Mouse (Mus musculus): Measurements from ENCODE around the gene Macf1.

The Macf1 gene

GRCm38 (mm10) chr4:123598519-123599228, 85.5 kb downstream of the Macf1 start:
- no peak for DNase-seq (ENCODE audit: extremely low spot score)

DNA sequence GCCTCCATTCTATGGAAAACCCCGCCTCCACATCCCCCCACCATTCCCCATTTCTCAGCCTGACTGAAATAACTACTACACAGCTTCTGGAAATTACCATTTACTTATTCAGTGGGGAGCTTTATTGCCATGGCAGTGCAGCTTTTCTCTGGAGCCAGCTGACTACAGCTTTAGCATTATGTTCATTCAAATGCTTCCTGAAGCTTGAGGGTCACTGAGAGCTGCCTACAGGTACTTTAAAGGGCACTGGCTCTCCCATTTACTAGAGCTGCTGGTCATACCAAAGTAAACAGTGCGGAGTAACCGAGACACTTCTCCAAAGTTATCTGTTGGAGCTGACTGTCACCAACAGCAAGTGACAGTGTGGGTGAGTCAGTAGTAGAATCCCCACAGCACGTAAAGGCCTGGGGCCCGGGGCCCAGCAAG, 89.8 kb downstream of the Macf1 start:
- DNase-seq (ENCODE audit: extremely low spot score) = no peak

- no peak for DNase-seq (ENCODE audit: extremely low spot score)
These were observed 90.5 kb downstream of the Macf1 start for GRCm38 (mm10) chr4:123593664-123594063.

DNA sequence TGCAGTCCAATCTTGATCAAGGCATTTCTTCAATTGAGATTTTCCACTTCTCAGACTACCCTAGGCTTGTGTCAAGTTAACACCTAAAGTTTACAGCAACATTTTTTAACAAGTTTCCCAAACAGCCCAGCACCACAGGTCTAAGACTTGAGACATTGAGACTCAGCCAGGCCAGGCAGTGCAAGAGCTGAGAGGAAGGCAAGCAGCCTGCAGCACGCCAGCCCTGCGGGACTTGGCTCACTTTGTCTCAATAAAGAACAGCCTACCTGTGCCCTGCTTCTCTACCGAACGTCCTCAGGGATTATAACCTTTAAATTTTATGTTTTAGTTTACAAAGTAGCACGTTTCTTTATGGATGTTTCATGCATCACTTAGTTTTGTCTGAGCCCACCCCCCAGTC, 92.1 kb downstream of the Macf1 start:
- no peak for DNase-seq (ENCODE audit: extremely low spot score)

DNA sequence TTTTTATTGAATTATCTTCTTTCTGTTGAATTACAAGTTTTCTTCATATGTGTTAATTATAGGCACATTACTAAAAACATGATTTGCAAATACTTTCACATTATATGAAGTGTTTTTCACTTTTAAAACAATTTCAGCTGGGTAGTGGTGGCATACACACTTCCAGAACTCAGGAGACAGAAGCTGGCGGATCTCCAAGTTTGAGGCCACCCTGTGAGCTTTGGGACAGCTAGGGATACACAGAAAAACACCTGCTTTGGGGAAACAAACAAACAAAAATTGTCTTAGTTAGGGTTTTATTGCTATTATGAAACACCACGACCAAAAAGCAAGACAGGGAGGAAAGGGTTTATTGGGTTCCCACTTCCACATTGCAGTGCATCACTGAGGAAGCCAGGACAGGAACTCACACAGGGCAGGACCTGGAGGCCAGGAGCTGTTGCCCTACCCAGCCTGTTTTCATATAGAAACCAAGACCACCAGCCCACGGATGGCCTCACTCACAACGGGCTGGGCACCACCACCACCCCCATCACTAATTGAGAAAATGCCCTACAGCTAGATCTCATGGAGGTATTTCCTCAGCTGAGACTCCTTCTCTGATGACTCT, 93.0 kb downstream of the Macf1 start:
- no peak for DNase-seq (ENCODE audit: extremely low spot score)

DNA sequence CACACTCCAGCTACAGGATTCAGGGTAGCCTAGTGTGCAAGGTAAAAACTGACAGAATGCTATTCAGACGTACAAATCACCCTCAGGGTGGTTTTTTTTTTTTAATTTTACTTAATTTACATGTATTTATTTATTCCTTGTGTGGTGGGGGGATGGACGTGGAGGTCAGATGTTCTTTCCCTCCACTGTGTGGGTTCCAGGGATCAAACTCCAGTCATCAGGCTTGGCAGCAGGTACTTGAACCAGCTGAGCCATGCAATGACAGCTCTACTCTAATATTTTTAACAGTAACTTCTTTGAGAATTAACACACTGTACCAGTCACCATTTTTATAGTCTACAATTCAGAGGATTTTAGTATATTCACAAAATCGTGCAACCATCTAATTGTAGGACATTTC, 94.7 kb downstream of the Macf1 start:
- DNase-seq (ENCODE audit: extremely low spot score) = no peak

DNA sequence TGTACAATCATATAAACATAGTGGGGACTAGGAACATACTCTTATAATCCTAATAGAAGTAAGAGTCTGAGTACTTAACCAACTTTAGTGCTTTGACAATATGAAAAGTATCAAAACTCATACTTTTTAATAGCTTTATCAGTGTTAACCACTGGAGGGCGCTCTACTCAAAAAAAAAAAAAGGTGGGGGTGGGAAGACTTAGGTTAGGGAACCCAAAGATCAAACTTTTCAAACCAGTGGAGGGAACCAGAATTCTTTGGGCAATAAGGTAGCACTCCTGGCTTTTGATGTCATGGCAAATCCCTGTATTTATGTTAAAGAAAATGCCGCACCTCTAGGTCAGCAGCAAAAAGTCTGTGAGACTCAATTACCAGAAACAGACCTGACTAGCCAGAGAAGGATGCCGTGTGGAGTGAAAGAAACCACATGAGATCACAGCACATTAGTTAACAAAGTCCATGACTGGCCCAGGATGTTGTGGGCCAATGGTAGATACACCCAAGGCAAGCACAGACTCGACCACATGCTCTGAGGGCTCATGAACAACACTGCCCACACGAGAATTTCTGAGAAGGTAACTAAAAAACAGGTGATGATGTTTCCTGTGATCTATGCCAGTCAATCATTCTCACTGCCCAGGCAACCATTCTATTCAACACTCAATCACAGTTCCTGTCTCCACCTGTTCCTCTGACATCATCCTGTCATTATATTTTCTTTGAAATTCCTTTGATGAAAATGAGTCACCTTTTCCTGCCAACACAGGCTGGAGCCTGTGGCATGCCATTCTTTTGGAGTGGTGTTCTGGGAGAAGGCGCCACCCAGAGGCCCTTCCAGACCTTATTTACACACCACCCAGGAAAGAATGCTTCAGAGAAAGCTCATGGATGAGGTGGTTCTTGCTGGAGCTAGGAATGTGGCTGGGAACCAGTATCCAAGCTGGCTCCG, 95.5 kb downstream of the Macf1 start:
- peak; percentile 27 for DNase-seq (ENCODE audit: extremely low spot score)

DNA sequence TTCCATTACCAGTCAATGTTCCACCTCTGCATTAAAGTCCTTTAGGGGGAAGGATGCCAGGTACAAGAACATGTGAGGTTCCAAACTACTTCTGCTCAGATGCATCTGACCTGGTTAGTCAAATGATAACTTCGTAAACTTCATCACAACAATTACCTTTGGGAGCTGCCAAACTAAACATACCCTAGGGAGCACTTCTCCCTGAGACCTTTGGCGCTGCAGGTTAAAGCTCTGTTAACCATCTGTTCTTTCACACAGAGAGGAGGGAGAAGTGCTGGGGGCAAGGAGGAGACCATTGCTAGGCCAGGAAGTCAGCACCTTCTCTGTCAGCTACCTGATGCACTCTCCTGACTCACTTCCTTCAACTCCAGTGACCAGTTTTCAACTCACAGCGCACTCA, 96.5 kb downstream of the Macf1 start:
- DNase-seq (ENCODE audit: extremely low spot score) = no peak

- no peak for DNase-seq (ENCODE audit: extremely low spot score)
These were observed 99.5 kb downstream of the Macf1 start for GRCm38 (mm10) chr4:123584720-123585093.

- DNase-seq (ENCODE audit: extremely low spot score) = peak; percentile 35
These were observed 100.0 kb downstream of the Macf1 start for GRCm38 (mm10) chr4:123584084-123584719.

- no peak for DNase-seq (ENCODE audit: extremely low spot score)
These were observed 106.6 kb downstream of the Macf1 start for GRCm38 (mm10) chr4:123577469-123578088.

DNA sequence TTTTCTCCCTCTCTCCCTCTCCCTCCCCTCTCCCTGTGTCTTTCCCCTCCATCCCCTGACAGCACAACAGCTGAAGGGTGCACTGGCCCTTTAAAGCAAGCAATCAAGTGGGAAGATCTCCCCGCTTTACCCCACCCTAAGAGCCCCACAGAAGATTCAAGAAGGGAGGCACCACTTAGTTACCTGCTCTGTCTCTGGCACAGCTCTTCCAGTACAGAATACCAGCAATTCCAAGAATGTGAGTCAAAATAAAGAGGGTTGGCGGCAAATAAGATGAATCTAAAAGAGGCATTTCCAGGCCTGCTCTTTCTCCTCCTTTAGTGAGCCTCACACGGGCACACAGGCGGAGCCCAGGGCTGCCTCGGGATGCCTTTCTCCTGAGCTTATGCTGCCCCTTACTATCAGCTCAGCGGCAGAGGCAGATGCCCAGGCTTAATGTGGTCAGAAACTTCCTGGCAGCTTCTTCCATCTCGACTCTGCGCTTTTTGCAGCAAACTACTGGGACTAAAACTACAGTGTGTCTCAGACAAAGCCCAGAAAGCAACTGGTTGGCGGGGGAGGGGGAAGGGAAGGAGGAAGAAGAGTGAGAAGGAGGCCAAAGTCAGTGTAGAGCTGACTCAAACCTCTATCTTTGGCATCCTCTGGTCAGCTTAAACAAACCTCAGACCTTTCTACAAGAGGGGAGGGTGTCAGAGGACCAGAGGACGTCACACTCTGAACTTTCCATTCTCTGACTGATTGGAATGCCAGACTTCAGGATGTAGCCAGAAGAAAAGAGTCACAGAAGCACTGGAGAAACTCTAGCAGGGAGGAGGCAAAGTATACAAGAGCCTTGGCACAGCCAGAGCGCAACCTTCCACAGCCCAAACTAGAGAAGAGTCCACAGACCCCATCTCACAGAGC, 111.5 kb downstream of the Macf1 start:
- peak; percentile 57 for DNase-seq (ENCODE audit: extremely low spot score)

DNA sequence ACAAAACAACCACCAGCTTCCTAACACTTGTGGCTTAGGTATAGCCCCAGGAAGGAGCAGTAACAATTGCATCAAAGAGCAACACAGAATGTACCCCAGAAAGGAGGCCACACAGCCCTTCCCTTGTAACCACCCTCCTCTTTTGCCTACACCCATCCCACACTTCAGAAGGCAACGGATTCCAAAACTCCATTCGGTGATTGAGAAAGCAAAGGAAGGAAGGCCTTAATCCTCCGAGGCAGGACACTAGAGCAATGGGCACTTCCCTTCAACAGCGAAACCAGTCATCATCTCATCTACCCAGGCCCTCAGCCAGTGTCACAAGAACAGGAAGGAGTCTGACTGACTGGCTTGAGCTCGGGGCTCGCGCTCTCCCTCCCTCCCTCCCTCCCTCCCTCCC, 112.3 kb downstream of the Macf1 start:
- DNase-seq (ENCODE audit: extremely low spot score) = peak; percentile 29

DNA sequence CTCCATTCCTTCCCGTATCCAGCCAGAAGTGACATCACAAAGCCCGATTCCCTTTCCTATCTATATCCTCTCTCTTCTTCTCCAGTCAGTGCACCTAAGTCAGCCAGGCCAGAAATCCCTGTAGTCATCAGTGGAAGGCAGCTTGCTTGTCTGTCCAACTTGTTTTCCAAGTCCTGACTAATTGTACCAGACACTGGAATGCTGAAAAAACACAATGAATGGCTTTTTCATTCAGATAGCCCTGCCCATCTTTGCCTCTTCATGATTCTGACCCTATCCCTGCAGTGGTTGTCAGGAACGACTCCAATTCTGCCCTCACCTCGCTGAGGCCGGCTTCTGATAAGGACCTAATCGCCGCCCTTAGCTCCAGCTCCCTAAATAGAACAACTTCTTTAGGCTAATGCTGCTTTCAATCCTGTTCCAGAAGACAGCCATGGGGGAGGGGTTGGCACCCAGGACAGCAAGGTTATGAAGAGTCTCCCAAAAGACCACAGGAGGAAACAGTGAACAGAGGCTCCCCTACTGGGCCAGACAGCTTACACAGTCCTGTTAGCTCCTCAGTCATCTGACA, 118.8 kb downstream of the Macf1 start:
- DNase-seq (ENCODE audit: extremely low spot score) = peak; percentile 22

DNA sequence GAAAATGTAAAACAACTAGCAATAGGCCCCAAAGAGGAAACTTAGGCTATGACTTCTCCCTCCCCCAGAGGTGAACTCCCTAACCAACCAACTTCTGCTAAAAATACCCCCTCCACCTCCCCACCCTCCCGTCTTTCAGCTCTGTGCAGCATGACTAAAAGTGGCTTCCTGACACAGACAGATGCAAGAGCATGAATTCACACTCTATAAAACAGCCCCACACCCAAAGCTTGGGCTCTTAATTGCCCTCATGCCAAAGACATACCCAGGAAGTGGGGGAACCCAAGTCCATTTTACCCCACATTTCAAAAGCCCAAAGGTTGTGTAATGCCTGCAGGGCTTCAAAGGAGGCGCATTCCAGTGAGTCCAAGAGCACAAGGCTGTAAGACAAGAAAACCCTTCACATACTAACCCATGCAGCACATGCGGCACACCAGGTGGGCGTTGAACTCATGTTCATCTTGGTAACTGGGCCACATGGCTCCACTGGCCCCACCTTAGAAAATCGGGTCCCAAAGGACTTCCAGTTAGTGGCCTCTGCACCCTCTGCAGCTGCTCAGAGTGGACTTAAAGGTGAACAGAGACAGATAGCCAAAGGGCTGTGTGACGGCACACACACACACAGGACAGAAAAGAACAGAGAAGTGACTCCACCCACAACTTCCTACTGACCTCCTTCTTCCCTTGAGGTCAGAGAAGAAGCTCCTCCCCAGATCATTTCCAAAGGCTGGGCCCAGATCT, 119.9 kb downstream of the Macf1 start:
- DNase-seq (ENCODE audit: extremely low spot score) = no peak

DNA sequence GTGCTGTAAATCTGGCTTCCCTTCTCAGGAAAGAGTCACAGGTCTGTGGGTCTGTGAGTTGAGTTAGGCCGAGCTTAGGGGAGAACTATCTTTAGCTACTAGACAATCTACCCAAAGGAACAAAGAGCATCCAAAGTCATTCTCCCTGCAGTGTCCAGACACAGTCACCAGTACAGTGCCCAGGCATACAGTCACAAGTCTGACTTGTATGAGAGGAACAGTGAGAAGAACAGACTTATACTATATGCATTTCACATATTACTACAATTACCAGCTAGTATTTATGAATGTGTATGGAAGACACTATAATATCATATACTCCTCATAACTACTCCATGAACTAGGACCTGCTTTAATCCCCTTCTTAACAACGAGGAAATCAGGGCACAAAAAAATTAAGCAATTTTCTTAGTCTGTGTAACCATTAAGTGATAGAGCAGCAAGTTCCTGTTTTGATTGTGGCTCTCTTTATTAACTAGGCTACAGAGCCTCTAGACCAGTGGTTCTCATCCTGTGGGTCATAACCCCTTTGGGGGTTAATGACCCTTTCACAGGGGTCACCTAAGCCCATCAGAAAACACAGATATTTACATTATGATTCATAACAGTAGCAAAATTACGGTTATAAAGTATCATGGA, 121.9 kb downstream of the Macf1 start:
- no peak for DNase-seq (ENCODE audit: extremely low spot score)

GRCm38 (mm10) chr4:123560896-123561295, 123.3 kb downstream of the Macf1 start:
- DNase-seq (ENCODE audit: extremely low spot score) = no peak

DNA sequence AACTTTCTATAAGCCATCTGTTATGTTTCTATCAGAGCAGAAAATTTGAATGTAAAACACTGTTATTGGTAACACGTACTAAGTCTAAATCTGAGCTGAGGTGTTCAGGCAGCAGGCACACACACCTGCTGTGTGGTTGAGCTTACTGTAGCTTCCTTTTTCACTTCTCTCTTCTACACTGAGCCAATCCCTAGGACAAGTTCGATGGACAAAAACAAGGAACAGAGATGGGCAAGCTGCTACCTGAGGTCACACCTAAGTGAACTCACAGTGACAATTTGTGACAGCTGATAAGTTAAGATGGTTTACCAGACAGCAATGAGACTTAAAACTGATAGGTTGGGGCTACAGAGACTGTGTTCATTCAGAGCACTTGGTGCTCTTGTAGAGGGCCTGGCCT, 125.7 kb downstream of the Macf1 start:
- no peak for DNase-seq (ENCODE audit: extremely low spot score)

DNA sequence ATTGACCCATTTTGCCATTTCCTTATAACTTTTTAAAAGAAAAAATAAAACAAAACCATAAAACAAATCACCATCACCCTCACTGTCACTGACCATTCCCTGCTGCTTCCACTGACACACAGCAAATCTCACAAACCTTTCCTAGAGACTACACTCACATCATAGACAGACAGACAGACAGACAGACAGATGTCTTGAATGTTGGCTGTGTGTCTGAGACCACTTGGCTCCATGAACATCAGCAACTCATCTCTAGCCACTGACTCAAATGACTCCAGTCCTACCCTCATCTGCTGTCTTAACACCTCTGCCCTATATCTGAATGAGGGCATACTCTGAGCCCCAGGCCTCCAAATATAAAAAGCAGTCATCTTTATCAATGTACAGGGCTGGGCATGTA, 128.9 kb downstream of the Macf1 start:
- no peak for DNase-seq (ENCODE audit: extremely low spot score)
